Mouse (Mus musculus): ENCODE data around the gene Kif5c. TPM values are rescaled to one million over a fixed set of nuclear protein-coding genes. Genes with fewer than 3 reads are reported as not detected.

Gene Kif5c
- polyA plus RNA-seq, 1 experiment = 25.8 TPM

DNA sequence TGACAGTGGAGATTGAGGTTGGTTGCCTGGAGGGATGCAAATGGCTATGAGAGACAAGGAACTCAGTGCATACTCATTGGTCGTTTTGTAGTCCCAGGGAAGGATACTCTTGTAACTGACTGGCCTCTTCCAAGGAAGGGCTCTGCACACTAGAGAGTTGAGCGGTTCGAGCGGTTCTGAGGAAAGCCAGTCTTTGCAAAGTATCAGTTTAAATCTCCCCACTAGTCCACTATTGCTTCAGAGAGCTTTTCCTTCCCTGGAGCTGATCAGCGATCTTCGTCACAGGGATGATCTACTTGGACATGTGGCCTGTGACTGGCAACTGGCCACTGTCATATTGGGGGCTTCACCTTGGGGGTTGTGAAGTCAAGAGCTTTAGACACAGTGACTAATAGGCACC lies 28.5 kb downstream of the Kif5c start:
- Histone ChIP-seq H3K9me3 (replicated peaks; ENCODE audit: control insufficient read depth, insufficient read depth, low read length, poor library complexity, severe bottlenecking) (no peaks in the 10 kb centered on the region), H3K4me1 (ENCODE audit: control insufficient read depth, insufficient read depth, low read length) (no peaks in the 10 kb centered on the region), H3K9ac (ENCODE audit: low read depth, poor library complexity, severe bottlenecking) (no peak overlapping the region), H3K27me3 (ENCODE audit: control insufficient read depth, insufficient read depth, low read length, poor library complexity, severe bottlenecking) (no peaks in the 10 kb centered on the region), H3K4me3 (ENCODE audit: low read depth, low read length) (no peak overlapping the region), H3K27ac (ENCODE audit: insufficient read depth, low read length) (no peak overlapping the region), H3K36me3 (ENCODE audit: control insufficient read depth, insufficient read depth, low read length, poor library complexity, severe bottlenecking) (no peaks in the 10 kb centered on the region)
- TF ChIP-seq EP300 (IDR thresholded peaks at IDR 0.05; ENCODE audit: insufficient read depth, low read depth, low read length) (no peak), POLR2A (IDR thresholded peaks at IDR 0.05; ENCODE audit: insufficient read depth, low read length) (no peak), CTCF (IDR thresholded peaks at IDR 0.05; ENCODE audit: low read depth, low read length) (no peak)

DNA sequence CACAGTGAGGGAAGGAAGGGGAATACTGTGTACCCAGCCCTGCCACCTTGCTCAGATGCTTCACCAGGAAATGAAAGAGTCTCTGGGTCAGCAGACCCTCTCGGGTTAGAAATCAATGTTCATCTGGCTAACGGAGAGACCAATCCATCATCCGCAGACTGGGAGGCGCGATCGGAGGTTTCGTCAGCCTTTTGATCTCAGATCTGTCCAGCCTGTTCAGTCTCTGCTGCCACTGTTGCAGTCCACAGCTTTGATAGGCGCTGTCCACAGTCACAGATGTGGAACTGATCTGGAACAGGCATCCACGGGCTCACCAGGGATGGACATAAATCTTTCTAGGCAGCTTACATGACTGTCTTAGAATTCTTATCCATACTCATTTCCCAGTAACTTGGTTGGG lies 29.2 kb downstream of the Kif5c start:
- TF ChIP-seq POLR2A (IDR thresholded peaks at IDR 0.05; ENCODE audit: insufficient read depth, low read length) = no peak
- no peak for TF ChIP-seq CTCF (IDR thresholded peaks at IDR 0.05; ENCODE audit: low read depth, low read length)
- no peak for TF ChIP-seq EP300 (IDR thresholded peaks at IDR 0.05; ENCODE audit: insufficient read depth, low read depth, low read length)
- H3K4me1 ChIP-seq (ENCODE audit: control insufficient read depth, insufficient read depth, low read length) = no peaks in the 10 kb centered on the region
- no peak overlapping the region for H3K4me3 ChIP-seq (ENCODE audit: low read depth, low read length)
- H3K36me3 ChIP-seq (ENCODE audit: control insufficient read depth, insufficient read depth, low read length, poor library complexity, severe bottlenecking) = no peaks in the 10 kb centered on the region
- no peak overlapping the region for H3K27ac ChIP-seq (ENCODE audit: insufficient read depth, low read length)
- no peaks in the 10 kb centered on the region for H3K9me3 ChIP-seq (replicated peaks; ENCODE audit: control insufficient read depth, insufficient read depth, low read length, poor library complexity, severe bottlenecking)
- no peaks in the 10 kb centered on the region for H3K27me3 ChIP-seq (ENCODE audit: control insufficient read depth, insufficient read depth, low read length, poor library complexity, severe bottlenecking)
- no peak overlapping the region for H3K9ac ChIP-seq (ENCODE audit: low read depth, poor library complexity, severe bottlenecking)

DNA sequence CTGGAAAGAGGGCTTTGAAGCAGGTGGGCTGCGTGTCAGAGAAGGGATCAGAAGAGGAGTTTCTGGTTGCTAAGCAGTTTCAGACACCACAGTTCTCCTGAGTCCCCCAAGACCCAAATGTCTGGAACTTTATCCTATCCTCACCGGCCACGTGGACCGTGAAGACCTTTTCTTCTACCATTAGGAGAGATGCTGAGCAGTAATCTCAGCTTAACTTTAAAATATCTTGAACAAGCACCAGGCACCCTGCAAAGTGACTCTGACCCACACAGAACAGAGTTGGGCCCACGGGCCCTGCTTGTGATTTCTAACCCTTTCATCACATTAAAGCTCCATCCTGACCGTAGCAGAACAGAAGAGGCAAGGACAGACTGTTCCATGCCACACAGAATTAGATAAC lies 29.7 kb downstream of the Kif5c start:
- no peak overlapping the region for H3K4me3 ChIP-seq (ENCODE audit: low read depth, low read length)
- no peak overlapping the region for H3K9ac ChIP-seq (ENCODE audit: low read depth, poor library complexity, severe bottlenecking)
- H3K27ac ChIP-seq (ENCODE audit: insufficient read depth, low read length) = no peak overlapping the region
- no peaks in the 10 kb centered on the region for H3K36me3 ChIP-seq (ENCODE audit: control insufficient read depth, insufficient read depth, low read length, poor library complexity, severe bottlenecking)
- H3K27me3 ChIP-seq (ENCODE audit: control insufficient read depth, insufficient read depth, low read length, poor library complexity, severe bottlenecking) = no peaks in the 10 kb centered on the region
- H3K4me1 ChIP-seq (ENCODE audit: control insufficient read depth, insufficient read depth, low read length) = no peaks in the 10 kb centered on the region
- TF ChIP-seq CTCF (IDR thresholded peaks at IDR 0.05; ENCODE audit: low read depth, low read length) (no peak), POLR2A (IDR thresholded peaks at IDR 0.05; ENCODE audit: insufficient read depth, low read length) (no peak), EP300 (IDR thresholded peaks at IDR 0.05; ENCODE audit: insufficient read depth, low read depth, low read length) (no peak)
- H3K9me3 ChIP-seq (replicated peaks; ENCODE audit: control insufficient read depth, insufficient read depth, low read length, poor library complexity, severe bottlenecking) = no peaks in the 10 kb centered on the region

DNA sequence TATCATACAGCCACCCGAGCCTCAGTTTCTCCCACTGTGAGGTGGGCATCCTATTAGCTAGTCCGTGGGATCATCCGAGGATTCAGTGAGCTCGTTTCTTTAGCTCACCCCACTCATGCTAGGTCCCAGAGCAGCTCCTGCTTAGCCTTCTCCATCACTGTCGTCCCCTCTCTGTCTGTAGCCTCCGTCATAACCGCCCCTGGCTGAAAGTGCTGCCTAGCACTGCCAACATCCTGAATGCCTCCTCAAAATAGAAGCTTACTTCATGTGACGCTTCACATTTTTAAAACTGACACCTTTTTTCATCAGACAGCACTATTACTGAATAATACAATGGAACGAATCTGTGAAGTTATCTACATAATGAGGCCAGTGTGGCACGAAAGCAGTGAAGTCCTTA lies 30.1 kb downstream of the Kif5c start:
- Histone ChIP-seq H3K9me3 (replicated peaks; ENCODE audit: control insufficient read depth, insufficient read depth, low read length, poor library complexity, severe bottlenecking) (no peaks in the 10 kb centered on the region), H3K27me3 (ENCODE audit: control insufficient read depth, insufficient read depth, low read length, poor library complexity, severe bottlenecking) (no peaks in the 10 kb centered on the region), H3K27ac (ENCODE audit: insufficient read depth, low read length) (no peak overlapping the region), H3K4me1 (ENCODE audit: control insufficient read depth, insufficient read depth, low read length) (no peaks in the 10 kb centered on the region), H3K36me3 (ENCODE audit: control insufficient read depth, insufficient read depth, low read length, poor library complexity, severe bottlenecking) (no peaks in the 10 kb centered on the region), H3K9ac (ENCODE audit: low read depth, poor library complexity, severe bottlenecking) (no peak overlapping the region), H3K4me3 (ENCODE audit: low read depth, low read length) (no peak overlapping the region)
- TF ChIP-seq CTCF (IDR thresholded peaks at IDR 0.05; ENCODE audit: low read depth, low read length) (no peak), POLR2A (IDR thresholded peaks at IDR 0.05; ENCODE audit: insufficient read depth, low read length) (no peak), EP300 (IDR thresholded peaks at IDR 0.05; ENCODE audit: insufficient read depth, low read depth, low read length) (no peak)

DNA sequence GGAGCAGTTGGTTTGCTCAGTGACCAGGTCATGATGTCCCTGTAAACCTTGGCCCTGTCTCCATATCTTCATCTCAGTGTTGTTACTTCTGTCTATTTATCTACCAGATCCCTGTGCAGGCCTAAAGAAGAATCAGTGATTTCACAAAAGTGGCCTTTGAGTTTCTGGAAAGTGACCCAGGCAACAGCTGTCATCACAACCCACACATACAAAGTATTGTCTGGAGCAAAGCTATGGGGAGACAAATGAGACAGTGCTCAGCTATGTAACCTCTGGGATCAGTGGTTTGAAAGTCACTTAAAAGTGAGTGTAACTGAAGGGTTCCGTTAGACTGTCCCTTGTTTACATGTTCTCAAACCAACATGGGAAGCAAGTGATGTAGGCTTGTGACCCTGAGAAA lies 32.6 kb downstream of the Kif5c start:
- H3K9me3 ChIP-seq (replicated peaks; ENCODE audit: control insufficient read depth, insufficient read depth, low read length, poor library complexity, severe bottlenecking) = no peaks in the 10 kb centered on the region
- H3K27me3 ChIP-seq (ENCODE audit: control insufficient read depth, insufficient read depth, low read length, poor library complexity, severe bottlenecking) = no peaks in the 10 kb centered on the region
- H3K4me3 ChIP-seq (ENCODE audit: low read depth, low read length) = no peak overlapping the region
- H3K36me3 ChIP-seq (ENCODE audit: control insufficient read depth, insufficient read depth, low read length, poor library complexity, severe bottlenecking) = no peaks in the 10 kb centered on the region
- H3K4me1 ChIP-seq (ENCODE audit: control insufficient read depth, insufficient read depth, low read length) = no peaks in the 10 kb centered on the region
- H3K9ac ChIP-seq (ENCODE audit: low read depth, poor library complexity, severe bottlenecking) = no peak overlapping the region
- TF ChIP-seq POLR2A (IDR thresholded peaks at IDR 0.05; ENCODE audit: insufficient read depth, low read length) (no peak), CTCF (IDR thresholded peaks at IDR 0.05; ENCODE audit: low read depth, low read length) (no peak), EP300 (IDR thresholded peaks at IDR 0.05; ENCODE audit: insufficient read depth, low read depth, low read length) (no peak)
- no peak overlapping the region for H3K27ac ChIP-seq (ENCODE audit: insufficient read depth, low read length)

DNA sequence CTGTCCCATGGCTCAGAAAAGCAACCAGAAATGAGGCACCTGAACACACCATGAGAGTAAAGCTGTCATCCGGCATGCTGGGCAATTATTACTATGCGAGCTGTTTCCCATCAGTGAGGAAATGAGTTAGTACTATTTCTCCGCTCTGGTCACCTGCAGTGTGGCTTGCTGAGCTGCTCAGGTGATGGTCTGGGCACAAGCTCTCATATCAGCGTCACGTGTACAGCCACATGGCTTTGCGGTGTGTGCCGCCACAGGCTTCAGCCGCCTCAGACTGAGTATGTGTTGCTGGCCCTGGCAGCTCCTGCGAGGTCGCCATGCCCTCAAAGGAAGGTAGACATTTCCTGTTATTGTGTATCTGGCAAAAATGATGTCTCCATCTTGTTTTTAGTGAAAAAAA lies 35.5 kb downstream of the Kif5c start:
- Histone ChIP-seq H3K27me3 (ENCODE audit: control insufficient read depth, insufficient read depth, low read length, poor library complexity, severe bottlenecking) (no peaks in the 10 kb centered on the region), H3K27ac (ENCODE audit: insufficient read depth, low read length) (no peak overlapping the region), H3K9me3 (replicated peaks; ENCODE audit: control insufficient read depth, insufficient read depth, low read length, poor library complexity, severe bottlenecking) (no peaks in the 10 kb centered on the region), H3K9ac (ENCODE audit: low read depth, poor library complexity, severe bottlenecking) (no peak overlapping the region), H3K36me3 (ENCODE audit: control insufficient read depth, insufficient read depth, low read length, poor library complexity, severe bottlenecking) (no peaks in the 10 kb centered on the region), H3K4me3 (ENCODE audit: low read depth, low read length) (no peak overlapping the region), H3K4me1 (ENCODE audit: control insufficient read depth, insufficient read depth, low read length) (no peaks in the 10 kb centered on the region)
- TF ChIP-seq EP300 (IDR thresholded peaks at IDR 0.05; ENCODE audit: insufficient read depth, low read depth, low read length) (no peak), CTCF (IDR thresholded peaks at IDR 0.05; ENCODE audit: low read depth, low read length) (no peak), POLR2A (IDR thresholded peaks at IDR 0.05; ENCODE audit: insufficient read depth, low read length) (no peak)

Measured in ES-Bruce4 (cell line).